Mouse (Mus musculus): Measurements from ENCODE around the gene Wfdc21. TPM values are rescaled to one million over a fixed set of nuclear protein-coding genes. Genes with fewer than 3 reads are reported as not detected.

Wfdc21 gene
- polyA plus RNA-seq, 1 experiment: 0.77 TPM

GRCm38 (mm10) chr11:83739241-83739640, 7.5 kb upstream of the Wfdc21 start:
- Histone ChIP-seq H3K4me3 (ENCODE audit: insufficient read depth, low read depth, low read length) (no peak overlapping the region), H3K27ac (ENCODE audit: insufficient read depth, low read depth, low read length) (no peak overlapping the region), H3K36me3 (ENCODE audit: control insufficient read depth, insufficient read depth, low read length) (no peaks in the 10 kb centered on the region), H3K4me1 (ENCODE audit: control insufficient read depth, insufficient read depth, low read length) (no peaks in the 10 kb centered on the region), H3K27me3 (replicated peaks; ENCODE audit: control insufficient read depth, insufficient read depth, low read length) (no peaks in the 10 kb centered on the region; the same call in 1 of the 2 replicates)
- peak; percentile 71 for DNase-seq
- TF ChIP-seq CTCF (conservative IDR thresholded peaks at IDR 0.05; ENCODE audit: insufficient read depth, insufficient read length, low read depth, low read length) (peak; percentile 89), POLR2A (IDR thresholded peaks at IDR 0.05; ENCODE audit: low read depth, low read length) (no peak)
- 18% methylated on average over 5 of the region's 5 CpGs for WGBS

GRCm38 (mm10) chr11:83740443-83740991, 6.2 kb upstream of the Wfdc21 start:
- Histone ChIP-seq H3K27me3 (replicated peaks; ENCODE audit: control insufficient read depth, insufficient read depth, low read length) (no peaks in the 10 kb centered on the region; the same call in 1 of the 2 replicates), H3K36me3 (ENCODE audit: control insufficient read depth, insufficient read depth, low read length) (no peaks in the 10 kb centered on the region), H3K27ac (ENCODE audit: insufficient read depth, low read depth, low read length) (no peak overlapping the region), H3K4me1 (ENCODE audit: control insufficient read depth, insufficient read depth, low read length) (no peaks in the 10 kb centered on the region), H3K4me3 (ENCODE audit: insufficient read depth, low read depth, low read length) (no peak overlapping the region)
- TF ChIP-seq POLR2A (IDR thresholded peaks at IDR 0.05; ENCODE audit: low read depth, low read length) (no peak), CTCF (conservative IDR thresholded peaks at IDR 0.05; ENCODE audit: insufficient read depth, insufficient read length, low read depth, low read length) (no peak)
- WGBS: 85% methylated on average over 4 of the region's 4 CpGs
- no peak for DNase-seq

GRCm38 (mm10) chr11:83741841-83742240, 4.9 kb upstream of the Wfdc21 start:
- Histone ChIP-seq H3K27ac (ENCODE audit: insufficient read depth, low read depth, low read length) (no peak overlapping the region), H3K4me1 (ENCODE audit: control insufficient read depth, insufficient read depth, low read length) (no peaks in the 10 kb centered on the region), H3K4me3 (ENCODE audit: insufficient read depth, low read depth, low read length) (no peak overlapping the region), H3K27me3 (replicated peaks; ENCODE audit: control insufficient read depth, insufficient read depth, low read length) (no peaks in the 10 kb centered on the region; the same call in 1 of the 2 replicates), H3K36me3 (ENCODE audit: control insufficient read depth, insufficient read depth, low read length) (no peaks in the 10 kb centered on the region)
- TF ChIP-seq POLR2A (IDR thresholded peaks at IDR 0.05; ENCODE audit: low read depth, low read length) (no peak), CTCF (conservative IDR thresholded peaks at IDR 0.05; ENCODE audit: insufficient read depth, insufficient read length, low read depth, low read length) (no peak)
- WGBS: 82% methylated on average over 5 of the region's 5 CpGs
- no peak for DNase-seq

GRCm38 (mm10) chr11:83742731-83743355, 3.9 kb upstream of the Wfdc21 start:
- WGBS: 39% methylated on average over 9 of the region's 9 CpGs
- no peak overlapping the region for H3K4me3 ChIP-seq (ENCODE audit: insufficient read depth, low read depth, low read length)
- H3K36me3 ChIP-seq (ENCODE audit: control insufficient read depth, insufficient read depth, low read length): no peaks in the 10 kb centered on the region
- no peaks in the 10 kb centered on the region for H3K4me1 ChIP-seq (ENCODE audit: control insufficient read depth, insufficient read depth, low read length)
- TF ChIP-seq POLR2A (IDR thresholded peaks at IDR 0.05; ENCODE audit: low read depth, low read length): no peak
- TF ChIP-seq CTCF (conservative IDR thresholded peaks at IDR 0.05; ENCODE audit: insufficient read depth, insufficient read length, low read depth, low read length): no peak
- peak; percentile 24 for DNase-seq
- H3K27ac ChIP-seq (ENCODE audit: insufficient read depth, low read depth, low read length): no peak overlapping the region
- no peaks in the 10 kb centered on the region; the same call in 1 of the 2 replicates for H3K27me3 ChIP-seq (replicated peaks; ENCODE audit: control insufficient read depth, insufficient read depth, low read length)

GRCm38 (mm10) chr11:83743525-83743924, 3.2 kb upstream of the Wfdc21 start:
- TF ChIP-seq POLR2A (IDR thresholded peaks at IDR 0.05; ENCODE audit: low read depth, low read length): no peak
- TF ChIP-seq CTCF (conservative IDR thresholded peaks at IDR 0.05; ENCODE audit: insufficient read depth, insufficient read length, low read depth, low read length): no peak
- Histone ChIP-seq H3K36me3 (ENCODE audit: control insufficient read depth, insufficient read depth, low read length) (no peaks in the 10 kb centered on the region), H3K27ac (ENCODE audit: insufficient read depth, low read depth, low read length) (no peak overlapping the region), H3K4me1 (ENCODE audit: control insufficient read depth, insufficient read depth, low read length) (no peaks in the 10 kb centered on the region), H3K27me3 (replicated peaks; ENCODE audit: control insufficient read depth, insufficient read depth, low read length) (no peaks in the 10 kb centered on the region; the same call in 1 of the 2 replicates), H3K4me3 (ENCODE audit: insufficient read depth, low read depth, low read length) (no peak overlapping the region)
- 88% methylated on average over 3 of the region's 3 CpGs for WGBS
- DNase-seq: no peak

- TF ChIP-seq CTCF (conservative IDR thresholded peaks at IDR 0.05; ENCODE audit: insufficient read depth, insufficient read length, low read depth, low read length) (no peak), POLR2A (IDR thresholded peaks at IDR 0.05; ENCODE audit: low read depth, low read length) (no peak)
- H3K4me3 ChIP-seq (ENCODE audit: insufficient read depth, low read depth, low read length): no peak overlapping the region
- no peaks in the 10 kb centered on the region for H3K36me3 ChIP-seq (ENCODE audit: control insufficient read depth, insufficient read depth, low read length)
- 57% methylated on average over 4 of the region's 4 CpGs for WGBS
- DNase-seq: no peak
- H3K27me3 ChIP-seq (replicated peaks; ENCODE audit: control insufficient read depth, insufficient read depth, low read length): no peaks in the 10 kb centered on the region
- no peak overlapping the region for H3K27ac ChIP-seq (ENCODE audit: insufficient read depth, low read depth, low read length)
- no peaks in the 10 kb centered on the region for H3K4me1 ChIP-seq (ENCODE audit: control insufficient read depth, insufficient read depth, low read length)
Observed at GRCm38 (mm10) chr11:83746152-83746551, 588 bp upstream of the Wfdc21 start.

GRCm38 (mm10) chr11:83747376-83748265, 881 bp downstream of the Wfdc21 start:
- DNase-seq: no peak
- H3K4me3 ChIP-seq (ENCODE audit: insufficient read depth, low read depth, low read length): no peak overlapping the region
- TF ChIP-seq POLR2A (IDR thresholded peaks at IDR 0.05; ENCODE audit: low read depth, low read length) (no peak), CTCF (conservative IDR thresholded peaks at IDR 0.05; ENCODE audit: insufficient read depth, insufficient read length, low read depth, low read length) (no peak)
- no peaks in the 10 kb centered on the region for H3K4me1 ChIP-seq (ENCODE audit: control insufficient read depth, insufficient read depth, low read length)
- 71% methylated on average over 6 of the region's 6 CpGs for WGBS
- H3K27ac ChIP-seq (ENCODE audit: insufficient read depth, low read depth, low read length): no peak overlapping the region
- H3K27me3 ChIP-seq (replicated peaks; ENCODE audit: control insufficient read depth, insufficient read depth, low read length): no peaks in the 10 kb centered on the region
- no peaks in the 10 kb centered on the region for H3K36me3 ChIP-seq (ENCODE audit: control insufficient read depth, insufficient read depth, low read length)
